Mouse (Mus musculus) adrenal gland, postnatal 14 days (tissue): Measurements from ENCODE around the gene Lypd4. TPM values are rescaled to one million over a fixed set of nuclear protein-coding genes. Genes with fewer than 3 reads are reported as not detected.
"Not testable (repeated sequence)": the region's sequence is repeated elsewhere in the genome, so short reads cannot be mapped to it uniquely, and the experiment has no call there.

Experiments
- DNase-seq: peaks from one replicate; pipeline ENCODE4 v3.0.0; 2021; ENCODE audit warnings: mixed read lengths
- total RNA-seq: library from RNA; stranded (reverse); gene quantifications from 2 replicates; pipeline ENCODE4 v1.2.3, GENCODE M21; 2021

The Lypd4 gene
- total RNA-seq, 1 experiment from 2014 or later: not detected

- no peak for DNase-seq
Measured at GRCm38 (mm10) chr7:24850162-24850561, 19.6 kb downstream of the Lypd4 start.

- DNase-seq: not testable (repeated sequence)
Measured at GRCm38 (mm10) chr7:24846576-24846975, 23.2 kb downstream of the Lypd4 start.

GRCm38 (mm10) chr7:24845713-24846112 is 24.0 kb downstream of the Lypd4 start:
- DNase-seq: no peak

GRCm38 (mm10) chr7:24845181-24845580 is 24.6 kb downstream of the Lypd4 start:
- DNase-seq: no peak

- DNase-seq: peak; percentile 30
Measured at GRCm38 (mm10) chr7:24844144-24844543, 25.6 kb downstream of the Lypd4 start.

- no peak for DNase-seq
Measured at GRCm38 (mm10) chr7:24841009-24841408, 28.7 kb downstream of the Lypd4 start.

- DNase-seq: no peak
Measured at GRCm38 (mm10) chr7:24840331-24840730, 29.4 kb downstream of the Lypd4 start.

- DNase-seq: no peak
Measured at GRCm38 (mm10) chr7:24839410-24839808, 30.3 kb downstream of the Lypd4 start.

GRCm38 (mm10) chr7:24838732-24839409 is 30.9 kb downstream of the Lypd4 start:
- not testable (repeated sequence) for DNase-seq

GRCm38 (mm10) chr7:24827181-24827580 is 42.6 kb downstream of the Lypd4 start:
- DNase-seq: no peak

GRCm38 (mm10) chr7:24824452-24824851 is 45.3 kb downstream of the Lypd4 start:
- no peak for DNase-seq

- peak; percentile 86 for DNase-seq
Measured at GRCm38 (mm10) chr7:24817502-24817901, 52.2 kb downstream of the Lypd4 start.

Other genes with a start within 250 kb of the Lypd4 start
- gene Lypd3, start 233.4 kb downstream of the Lypd4 start, total RNA-seq: 0.38 and 0.59 TPM in 2 replicates
- gene Tex101, start 193.3 kb downstream of the Lypd4 start, total RNA-seq: not detected in 2 replicates
- not detected in 2 replicates for gene BC049730, start 160.7 kb downstream of the Lypd4 start, total RNA-seq
- gene Gm4763, start 143.0 kb downstream of the Lypd4 start, total RNA-seq: not detected in 2 replicates
- 0.49 and 0.63 TPM in 2 replicates for gene Cd177, start 109.6 kb downstream of the Lypd4 start, total RNA-seq
- gene Ceacam10, start 92.7 kb downstream of the Lypd4 start, total RNA-seq: 0.93 TPM in 1 of 2 replicates, not detected in the other
- gene Gm9844, start 7.7 kb downstream of the Lypd4 start, total RNA-seq: 1.4 TPM in 1 of 2 replicates, not detected in the other
- gene Dmrtc2, start 116 bp upstream of the Lypd4 start, total RNA-seq: not detected in 2 replicates
- gene Rps19, start 14.4 kb upstream of the Lypd4 start, total RNA-seq: 750 and 933 TPM in 2 replicates
- 6.0 and 35.0 TPM in 2 replicates for gene Cd79a, start 27.4 kb upstream of the Lypd4 start, total RNA-seq
- 94.9 and 164 TPM in 2 replicates for gene Arhgef1, start 33.0 kb upstream of the Lypd4 start, total RNA-seq
- gene Gm4881, start 74.6 kb upstream of the Lypd4 start, total RNA-seq: not detected in 2 replicates
- 212 and 238 TPM in 2 replicates for gene Rabac1, start 102.8 kb upstream of the Lypd4 start, total RNA-seq
- 35.6 and 39.8 TPM in 2 replicates for gene Atp1a3, start 136.0 kb upstream of the Lypd4 start, total RNA-seq
- gene Grik5, start 202.4 kb upstream of the Lypd4 start, total RNA-seq: 18.6 and 21.3 TPM in 2 replicates
- 18.8 and 19.2 TPM in 2 replicates for gene Zfp574, start 202.6 kb upstream of the Lypd4 start, total RNA-seq